Mouse (Mus musculus): ENCODE data around the gene Gm40193. TPM values are rescaled to one million over a fixed set of nuclear protein-coding genes. Genes with fewer than 3 reads are reported as not detected.
"Not testable (repeated sequence)": the region's sequence is repeated elsewhere in the genome, so short reads cannot be mapped to it uniquely, and the experiment has no call there.

The Gm40193 gene
- polyA plus RNA-seq, 1 experiment from 2014 or later, result not detected

GRCm38 (mm10) chr11:70571641-70572040 is 38.9 kb upstream of the Gm40193 start:
- Histone ChIP-seq H3K4me2 (ENCODE audit: low read depth, low read length) (no peak overlapping the region), H3K4me3 (ENCODE audit: low read depth, low read length) (no peak overlapping the region)

GRCm38 (mm10) chr11:70570614-70571013 is 37.9 kb upstream of the Gm40193 start:
- H3K9ac ChIP-seq (ENCODE audit: low read depth, low read length); H3K27ac ChIP-seq (ENCODE audit: low read length); H3K4me2 ChIP-seq (ENCODE audit: low read depth, low read length); H3K4me3 ChIP-seq (ENCODE audit: low read depth, low read length); H3K27me3 ChIP-seq (ENCODE audit: control insufficient read depth, insufficient read depth, low read depth, low read length); H3K9me3 ChIP-seq (replicated peaks; ENCODE audit: control insufficient read depth, low read length); H3K36me3 ChIP-seq (ENCODE audit: control insufficient read depth, insufficient read depth): not testable (repeated sequence)
- 18% methylated on average over 1 of the region's 1 CpGs for WGBS (ENCODE audit: insufficient replicate concordance)
- peaks cover 23% of the 10 kb centered on the region for H3K4me1 ChIP-seq (ENCODE audit: control insufficient read depth, low read depth, low read length)
- peak; percentile 65 for ATAC-seq (ENCODE audit: low read depth)

More at GRCm38 (mm10) chr11:70571641-70572040, 38.9 kb upstream of the Gm40193 start:
- H3K36me3 ChIP-seq (ENCODE audit: control insufficient read depth, insufficient read depth), result no peaks in the 10 kb centered on the region
- WGBS (ENCODE audit: insufficient replicate concordance), result 73% methylated on average over 1 of the region's 1 CpGs
- no peak for ATAC-seq (ENCODE audit: low read depth)
- H3K9ac ChIP-seq (ENCODE audit: low read depth, low read length), result no peak overlapping the region
- no peak overlapping the region for H3K27ac ChIP-seq (ENCODE audit: low read length)
- peaks cover 20% of the 10 kb centered on the region for H3K4me1 ChIP-seq (ENCODE audit: control insufficient read depth, low read depth, low read length)
- no peaks in the 10 kb centered on the region for H3K27me3 ChIP-seq (ENCODE audit: control insufficient read depth, insufficient read depth, low read depth, low read length)
- H3K9me3 ChIP-seq (replicated peaks; ENCODE audit: control insufficient read depth, low read length), result no peaks in the 10 kb centered on the region

- H3K27me3 ChIP-seq (ENCODE audit: control insufficient read depth, insufficient read depth, low read depth, low read length), result no peaks in the 10 kb centered on the region
- H3K9me3 ChIP-seq (replicated peaks; ENCODE audit: control insufficient read depth, low read length), result no peaks in the 10 kb centered on the region
- no peaks in the 10 kb centered on the region for H3K36me3 ChIP-seq (ENCODE audit: control insufficient read depth, insufficient read depth)
- no peak overlapping the region for H3K4me3 ChIP-seq (ENCODE audit: low read depth, low read length)
- no peak for ATAC-seq (ENCODE audit: low read depth)
- H3K4me2 ChIP-seq (ENCODE audit: low read depth, low read length), result no peak overlapping the region
- WGBS (ENCODE audit: insufficient replicate concordance), result 79% methylated on average over 7 of the region's 7 CpGs
- H3K4me1 ChIP-seq (ENCODE audit: control insufficient read depth, low read depth, low read length), result peaks cover 33% of the 10 kb centered on the region
- H3K9ac ChIP-seq (ENCODE audit: low read depth, low read length), result no peak overlapping the region
- H3K27ac ChIP-seq (ENCODE audit: low read length), result no peak overlapping the region
Measured at GRCm38 (mm10) chr11:70566586-70566985, 33.8 kb upstream of the Gm40193 start.

GRCm38 (mm10) chr11:70564276-70564873 is 31.6 kb upstream of the Gm40193 start:
- Histone ChIP-seq H3K9ac (ENCODE audit: low read depth, low read length) (peak overlapping the region; percentile 8; the same call in 1 of the 2 replicates), H3K36me3 (ENCODE audit: control insufficient read depth, insufficient read depth) (no peaks in the 10 kb centered on the region), H3K9me3 (replicated peaks; ENCODE audit: control insufficient read depth, low read length) (no peaks in the 10 kb centered on the region), H3K4me3 (ENCODE audit: low read depth, low read length) (peak overlapping the region; percentile 73), H3K27me3 (ENCODE audit: control insufficient read depth, insufficient read depth, low read depth, low read length) (no peaks in the 10 kb centered on the region), H3K4me1 (ENCODE audit: control insufficient read depth, low read depth, low read length) (peaks cover 27% of the 10 kb centered on the region), H3K4me2 (ENCODE audit: low read depth, low read length) (peak overlapping the region; percentile 92), H3K27ac (ENCODE audit: low read length) (peak overlapping the region; percentile 69)
- no peak for ATAC-seq (ENCODE audit: low read depth)
- 42% methylated on average over 4 of the region's 4 CpGs for WGBS (ENCODE audit: insufficient replicate concordance)

DNA sequence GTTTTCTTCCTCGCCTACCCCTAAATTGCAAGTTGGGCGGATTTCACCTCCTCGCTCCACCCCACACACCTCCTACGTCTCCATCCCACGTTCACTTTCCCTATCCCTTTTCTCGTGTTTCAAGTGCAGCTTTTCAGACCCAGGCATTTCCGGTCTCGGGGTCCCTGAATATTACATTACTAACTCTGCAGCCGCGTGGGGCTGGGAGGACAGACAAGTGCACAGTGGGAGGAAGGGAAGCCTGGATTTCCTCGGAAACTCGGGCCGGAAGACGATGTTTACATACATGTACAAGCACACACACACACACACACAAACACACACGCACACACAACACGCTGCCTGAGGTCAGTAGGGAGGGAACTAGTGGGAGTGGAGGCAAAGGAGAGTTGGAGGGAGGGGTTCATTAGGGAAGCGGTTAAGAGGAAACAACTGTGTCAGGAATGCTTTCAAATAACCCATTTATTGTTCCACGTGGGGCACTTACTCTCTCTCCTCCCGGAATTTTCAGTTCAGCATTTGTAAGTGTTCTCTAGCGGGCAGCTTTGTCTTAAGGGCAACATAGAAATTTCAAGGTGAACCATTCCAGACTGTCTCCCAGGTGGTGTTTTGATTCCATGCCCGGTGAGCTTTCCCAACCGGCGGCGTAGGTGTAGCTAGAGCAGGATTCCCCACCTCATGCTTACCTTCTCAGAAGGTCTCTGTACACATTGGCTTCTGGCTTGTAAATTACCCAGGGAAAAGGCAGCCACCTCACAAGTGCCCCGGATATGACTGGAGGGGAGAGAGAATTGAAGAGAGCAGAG is 30.9 kb upstream of the Gm40193 start:
- Histone ChIP-seq H3K4me1 (ENCODE audit: control insufficient read depth, low read depth, low read length) (peaks cover 27% of the 10 kb centered on the region), H3K9me3 (replicated peaks; ENCODE audit: control insufficient read depth, low read length) (no peaks in the 10 kb centered on the region), H3K4me3 (ENCODE audit: low read depth, low read length) (peak overlapping the region; percentile 73), H3K4me2 (ENCODE audit: low read depth, low read length) (peak overlapping the region; percentile 92), H3K9ac (ENCODE audit: low read depth, low read length) (peak overlapping the region; percentile 74), H3K36me3 (ENCODE audit: control insufficient read depth, insufficient read depth) (no peaks in the 10 kb centered on the region), H3K27me3 (ENCODE audit: control insufficient read depth, insufficient read depth, low read depth, low read length) (no peaks in the 10 kb centered on the region), H3K27ac (ENCODE audit: low read length) (peak overlapping the region; percentile 69)
- ATAC-seq (ENCODE audit: low read depth), result no peak
- WGBS (ENCODE audit: insufficient replicate concordance), result 5% methylated on average over 25 of the region's 25 CpGs

DNA sequence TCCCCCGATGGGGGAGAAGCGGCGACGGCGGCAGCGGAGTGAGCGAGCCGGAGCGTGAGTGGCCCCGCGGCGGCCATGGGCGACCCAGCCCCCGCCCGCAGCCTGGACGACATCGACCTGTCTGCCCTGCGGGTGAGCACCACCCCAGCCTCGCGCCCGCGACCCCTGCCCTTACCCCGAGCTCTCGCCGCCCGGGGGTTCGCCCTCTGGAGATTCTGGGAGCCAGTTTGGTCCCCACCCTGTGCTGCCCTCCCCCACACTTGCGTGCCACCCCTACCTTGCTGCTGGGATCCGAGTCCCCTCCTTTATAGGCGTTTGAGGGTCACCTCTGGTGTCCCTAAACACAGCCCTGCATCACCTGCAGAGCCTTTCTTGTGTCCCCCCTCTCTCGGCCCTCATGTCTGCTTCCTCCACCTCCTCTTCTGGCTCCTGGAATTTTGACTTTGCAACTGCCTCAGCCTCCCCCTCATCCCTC is 30.3 kb upstream of the Gm40193 start:
- Histone ChIP-seq H3K9me3 (replicated peaks; ENCODE audit: control insufficient read depth, low read length) (no peaks in the 10 kb centered on the region), H3K4me3 (ENCODE audit: low read depth, low read length) (peak overlapping the region; percentile 73), H3K9ac (ENCODE audit: low read depth, low read length) (peak overlapping the region; percentile 74), H3K27ac (ENCODE audit: low read length) (peak overlapping the region; percentile 60), H3K4me2 (ENCODE audit: low read depth, low read length) (peak overlapping the region; percentile 92), H3K36me3 (ENCODE audit: control insufficient read depth, insufficient read depth) (no peaks in the 10 kb centered on the region), H3K4me1 (ENCODE audit: control insufficient read depth, low read depth, low read length) (peaks cover 27% of the 10 kb centered on the region), H3K27me3 (ENCODE audit: control insufficient read depth, insufficient read depth, low read depth, low read length) (no peaks in the 10 kb centered on the region)
- peak; percentile 7; the same call in 1 of the 2 replicates for ATAC-seq (ENCODE audit: low read depth)
- WGBS (ENCODE audit: insufficient replicate concordance), result 0% methylated on average over 31 of the region's 31 CpGs

DNA sequence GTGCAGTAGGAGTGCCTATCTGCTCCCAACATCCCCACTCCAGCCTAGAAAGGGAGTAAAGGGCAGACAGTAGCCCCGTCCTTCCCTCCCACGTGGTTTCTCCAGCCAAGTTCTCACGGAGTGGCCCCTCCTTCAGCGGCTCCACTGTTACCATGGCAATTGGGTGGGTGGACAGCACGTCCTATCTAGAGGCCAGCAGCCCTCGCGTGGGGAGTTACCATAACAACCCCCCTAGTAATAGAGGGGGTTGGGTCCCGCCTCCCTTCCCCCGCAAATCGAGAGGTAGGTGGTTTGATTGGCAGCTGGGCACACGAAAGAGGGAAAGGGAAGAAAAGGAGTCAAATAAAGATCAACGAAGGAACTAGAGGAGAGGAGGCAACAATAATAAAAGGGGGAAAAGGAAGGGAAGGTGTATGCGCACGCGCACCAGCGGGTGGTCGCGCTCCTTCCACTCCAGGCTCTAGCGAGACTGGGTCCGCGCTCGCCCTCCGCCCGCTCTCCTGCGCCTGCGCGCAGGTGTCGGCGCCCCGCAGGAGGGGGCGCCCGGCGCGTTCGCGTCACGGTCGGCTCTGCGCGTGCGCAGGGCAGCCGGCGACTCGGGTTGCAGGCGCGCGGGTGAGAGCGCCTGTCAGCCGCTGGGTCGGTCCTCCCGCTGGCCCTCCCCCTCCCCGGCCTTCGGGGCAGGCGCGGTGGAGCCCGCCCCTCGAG is 29.7 kb upstream of the Gm40193 start, which contains the start of gene Mink1:
Gene Mink1 (plus strand): TSS at position 595 of the 708 bp plus-strand sequence.
- peak; percentile 89 for ATAC-seq (ENCODE audit: low read depth)
- H3K4me1 ChIP-seq (ENCODE audit: control insufficient read depth, low read depth, low read length), result peaks cover 27% of the 10 kb centered on the region

GRCm38 (mm10) chr11:70561937-70562286 is 29.2 kb upstream of the Gm40193 start:
- WGBS (ENCODE audit: insufficient replicate concordance), result 2% methylated on average over 2 of the region's 2 CpGs
- Histone ChIP-seq H3K4me3 (ENCODE audit: low read depth, low read length) (peak overlapping the region; percentile 73), H3K4me2 (ENCODE audit: low read depth, low read length) (peak overlapping the region; percentile 92), H3K9ac (ENCODE audit: low read depth, low read length) (no peak overlapping the region; the same call in 1 of the 2 replicates), H3K27me3 (ENCODE audit: control insufficient read depth, insufficient read depth, low read depth, low read length) (no peaks in the 10 kb centered on the region), H3K4me1 (ENCODE audit: control insufficient read depth, low read depth, low read length) (peaks cover 27% of the 10 kb centered on the region), H3K9me3 (replicated peaks; ENCODE audit: control insufficient read depth, low read length) (no peaks in the 10 kb centered on the region), H3K36me3 (ENCODE audit: control insufficient read depth, insufficient read depth) (no peaks in the 10 kb centered on the region), H3K27ac (ENCODE audit: low read length) (peak overlapping the region; percentile 38; the same call in 1 of the 2 replicates)
- no peak for ATAC-seq (ENCODE audit: low read depth)

More for the DNA sequence above, 29.7 kb upstream of the Gm40193 start, which contains the start of gene Mink1:
- Histone ChIP-seq H3K36me3 (ENCODE audit: control insufficient read depth, insufficient read depth) (no peaks in the 10 kb centered on the region), H3K27me3 (ENCODE audit: control insufficient read depth, insufficient read depth, low read depth, low read length) (no peaks in the 10 kb centered on the region), H3K9ac (ENCODE audit: low read depth, low read length) (peak within 1 kb of the TSS; percentile 74), H3K9me3 (replicated peaks; ENCODE audit: control insufficient read depth, low read length) (no peaks in the 10 kb centered on the region), H3K4me3 (ENCODE audit: low read depth, low read length) (peak within 1 kb of the TSS; percentile 73), H3K27ac (ENCODE audit: low read length) (peak within 1 kb of the TSS; percentile 69), H3K4me2 (ENCODE audit: low read depth, low read length) (peak within 1 kb of the TSS; percentile 92)
- WGBS (ENCODE audit: insufficient replicate concordance), result under 1% methylated on average over 53 of the region's 57 CpGs

All from liver, embryonic 16.5 days (tissue).